Mouse (Mus musculus) inflammation-experienced regulatory T-cells (primary cell): ENCODE results near the gene Mdga2. TPM values are rescaled to one million over a fixed set of nuclear protein-coding genes. Genes with fewer than 3 reads are reported as not detected.

ENCODE experiments used
- polyA plus RNA-seq, 2 experiments: library from polyadenylated mRNA; unstranded; fragments of 100-300 nt; shearing (Covaris generic); gene quantifications; one replicate each; pipeline ENCODE4 v1.2.1; 2017

The Mdga2 gene
- under 1 TPM; 0.43 to 0.88 TPM for polyA plus RNA-seq

DNA sequence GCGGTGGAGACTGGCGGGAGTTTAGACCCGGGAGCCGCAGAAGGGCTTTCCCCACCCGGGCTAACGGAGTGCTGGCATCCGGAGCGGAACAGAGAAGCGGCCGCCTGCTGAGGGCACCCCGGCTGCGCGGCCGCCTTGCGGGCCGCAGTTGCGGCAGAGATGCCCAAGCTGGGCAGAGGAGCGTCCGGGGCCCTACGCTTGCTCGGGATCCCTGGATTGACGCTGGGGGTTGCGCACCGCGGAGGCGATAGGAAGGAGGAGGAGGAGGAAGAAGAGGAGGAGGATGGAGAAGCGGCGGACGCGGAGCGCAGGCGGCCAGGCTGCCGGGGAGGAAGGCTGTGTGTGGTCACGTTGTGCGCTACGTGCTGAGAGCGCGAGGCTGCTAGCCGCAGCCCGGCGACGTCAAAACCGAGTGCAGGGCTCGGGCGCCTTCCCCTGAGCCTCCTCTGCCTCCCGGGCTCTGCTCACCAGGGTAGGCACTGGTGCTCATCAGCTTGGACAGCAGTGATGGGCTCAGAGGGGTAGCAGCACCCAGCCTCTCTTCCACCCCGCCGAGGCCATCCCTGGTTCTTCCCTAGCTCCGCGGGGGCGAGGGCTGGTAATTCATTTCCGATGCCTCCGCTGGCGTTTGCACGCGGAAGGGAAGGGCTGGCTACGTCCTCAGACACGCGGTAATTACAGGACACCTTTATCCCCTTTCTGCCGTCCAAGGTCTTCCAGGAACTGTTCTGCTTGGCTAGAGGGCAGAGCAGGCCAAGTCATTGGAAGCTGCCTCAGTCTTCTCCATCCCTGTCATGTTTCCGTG is at the start of gene Mdga2:
Mdga2 (minus strand) TSS at position 329 of the 805 bp plus-strand sequence.

